Mouse (Mus musculus) v-Abl transformed pro-B cells (cell line): ENCODE measurements around the gene Slc28a1.

Experiments
- in situ Hi-C, 2 experiments: fragments of 400-800 bp; cut with MboI; formaldehyde crosslinking; loops; one replicate each; pipeline ENCODE4 v1.15.1; 2025; ENCODE audit not compliant: unreplicated experiment in 2 of 2

The Slc28a1 gene

DNA sequence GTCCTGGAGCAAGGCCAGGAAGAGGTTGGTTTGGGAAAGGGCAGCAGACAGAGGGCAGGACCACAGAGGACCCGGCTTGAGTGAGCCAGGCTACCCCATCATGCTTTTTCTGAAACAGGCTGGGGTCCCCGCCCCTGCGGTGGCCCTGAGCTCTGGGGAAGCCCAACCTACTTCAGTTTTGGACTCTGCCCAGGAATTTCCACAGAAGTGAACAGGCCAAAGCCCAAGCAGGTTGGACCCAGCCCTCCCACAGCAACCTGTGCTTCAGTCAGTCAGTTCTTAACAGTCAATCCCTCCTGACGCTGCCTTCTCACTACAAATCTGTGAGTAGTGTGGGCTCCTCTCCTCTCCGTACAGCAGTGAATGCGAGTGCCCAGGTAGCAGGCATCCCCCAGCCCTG lies at the start of gene Slc28a1:
Gene Slc28a1 (plus strand): TSS at position 245 of the 400 bp plus-strand sequence.
- in situ Hi-C loops = loop anchor here in 1 of 2 experiments (25.0 kb wide), 1 partner anchor 1277 kb away; no protein-coding TSS in a partner anchor

DNA sequence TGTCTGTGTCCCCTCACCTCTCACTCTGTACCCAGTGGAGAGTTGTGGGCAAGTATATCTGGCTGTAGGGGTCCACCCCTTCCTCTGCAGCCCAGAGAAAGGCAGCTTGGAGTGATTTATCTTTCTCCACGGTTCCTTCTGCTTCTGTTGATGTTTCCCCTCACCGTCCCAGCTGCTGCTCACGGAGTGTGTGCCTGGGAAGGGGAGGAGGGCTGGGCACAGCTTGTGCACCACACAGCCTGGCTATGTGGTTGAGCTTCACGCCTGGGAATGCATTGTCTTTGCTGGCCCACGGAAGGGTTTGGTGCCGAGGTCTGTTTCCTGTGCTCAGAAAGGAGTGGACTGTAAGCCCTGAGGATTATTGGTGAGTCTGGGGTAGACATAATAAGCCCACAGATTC lies 47.9 kb upstream of the Slc28a1 start:
- in situ Hi-C loops = loop anchor here (5.0 to 25.0 kb wide), 3 partner anchors 86 to 654 kb away; partner anchors contain the start of gene Furin (in 1 of the 2)

DNA sequence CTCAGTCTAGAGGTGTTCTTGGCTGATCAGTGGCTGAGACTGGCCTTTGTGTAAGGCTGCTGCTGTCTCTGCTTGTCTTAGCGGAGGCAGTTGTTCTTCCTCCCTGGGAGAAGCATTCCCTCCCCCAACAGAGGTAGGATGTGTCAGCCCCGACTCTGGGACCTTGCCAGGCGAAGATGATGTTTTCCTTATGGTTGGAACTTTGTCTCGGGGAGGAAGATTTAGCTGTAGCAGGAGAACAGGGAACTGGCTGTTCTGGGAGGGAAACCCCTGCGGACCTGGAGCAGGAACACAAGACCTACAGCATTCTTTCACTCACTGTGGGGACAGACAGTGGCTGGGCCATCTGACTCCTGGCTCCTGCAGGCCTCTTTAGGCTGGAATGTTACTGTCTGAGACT lies 42.1 kb upstream of the Slc28a1 start:
- in situ Hi-C loops = loop anchor here (10.0 to 25.0 kb wide), 2 partner anchors 62 to 660 kb away; partner anchors contain the start of gene Furin (in 1 of the 2)

DNA sequence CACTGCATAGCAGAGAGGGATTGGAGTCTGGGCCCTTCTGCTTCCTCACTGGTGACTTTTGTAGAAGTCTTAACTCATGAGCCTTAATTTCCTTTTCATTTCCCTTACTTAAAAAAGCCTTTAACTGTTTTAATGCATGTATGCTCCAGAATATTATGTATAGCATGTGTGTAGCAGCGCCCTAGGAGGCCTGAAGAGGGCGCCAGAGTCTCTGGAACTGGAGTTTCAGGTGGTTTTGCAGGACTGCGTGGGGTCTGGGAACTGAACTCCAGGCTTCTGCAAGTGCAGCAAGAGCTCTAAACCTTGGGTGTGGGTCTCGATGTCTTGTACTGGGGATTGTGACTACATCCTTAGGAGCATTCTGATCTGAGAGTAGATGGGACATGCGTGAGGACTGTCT lies 41.3 kb upstream of the Slc28a1 start:
- in situ Hi-C loops = loop anchor here (10.0 to 25.0 kb wide), 2 partner anchors 62 to 661 kb away; partner anchors contain the start of gene Furin (in 1 of the 2)

DNA sequence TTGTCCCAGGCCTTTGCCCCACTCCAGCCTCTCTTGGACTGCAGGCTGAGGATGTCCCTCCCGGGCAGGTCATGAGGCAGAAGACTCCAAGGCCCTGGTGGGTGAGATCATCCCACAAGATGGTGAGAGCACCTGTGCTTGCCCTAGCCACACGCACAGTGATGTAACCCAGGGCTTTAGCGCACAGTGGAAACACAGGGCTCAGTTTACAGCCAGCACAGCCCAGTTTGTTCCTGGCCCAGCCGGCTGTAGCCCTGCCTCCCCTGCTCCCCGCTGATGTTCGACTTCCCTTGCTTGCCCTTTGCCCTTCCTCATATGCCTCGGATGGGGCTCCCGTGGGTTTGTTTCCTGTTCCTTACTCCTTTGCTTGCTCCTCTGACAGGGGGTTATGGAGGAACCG lies 40.1 kb upstream of the Slc28a1 start:
- in situ Hi-C loops = loop anchor here (10.0 to 25.0 kb wide), 2 partner anchors 60 to 662 kb away; partner anchors contain the start of gene Furin (in 1 of the 2)

DNA sequence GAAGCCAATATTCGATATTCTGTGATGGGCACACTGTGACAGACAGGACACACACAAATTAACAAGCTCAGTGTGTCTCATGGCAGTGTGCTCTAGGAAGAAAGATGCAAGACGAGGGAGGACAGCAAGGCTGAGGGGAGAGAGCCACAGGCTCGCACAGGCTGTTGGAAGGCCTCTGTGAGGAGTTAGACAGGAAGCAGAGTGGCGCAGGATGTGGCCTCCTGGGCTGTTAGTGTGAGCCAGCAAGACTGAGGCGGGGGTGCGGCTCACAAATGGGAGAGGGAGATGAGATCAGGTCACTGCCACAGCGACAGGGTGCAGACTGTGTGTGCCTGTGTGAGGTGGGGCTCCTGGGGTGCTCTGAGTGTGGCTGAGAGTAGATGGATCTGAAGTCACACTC lies 39.3 kb upstream of the Slc28a1 start:
- in situ Hi-C loops = loop anchor here in 1 of 2 experiments (10.0 to 25.0 kb wide), 2 partner anchors 60 to 1113 kb away; no protein-coding TSS in a partner anchor

DNA sequence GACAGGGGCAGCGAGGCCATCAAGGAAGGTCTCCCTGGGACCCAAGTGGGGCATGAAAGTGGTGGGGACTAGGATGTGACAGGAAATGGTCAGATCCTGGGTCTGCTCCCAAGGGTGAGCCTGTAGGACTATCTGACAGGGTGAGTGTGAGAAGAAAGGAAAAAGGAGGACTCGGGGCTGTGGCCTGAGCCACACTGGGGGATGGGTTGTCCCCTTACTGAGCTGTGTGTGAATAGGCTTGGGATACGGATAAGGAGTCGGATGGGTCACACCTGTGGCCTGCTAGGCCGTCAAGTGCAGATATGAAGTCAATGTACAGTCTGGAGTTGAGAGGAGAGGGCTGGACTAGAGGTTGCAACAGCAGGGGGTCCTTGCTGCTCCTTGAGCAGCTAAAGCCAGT lies 38.9 kb upstream of the Slc28a1 start:
- in situ Hi-C loops = loop anchor here in 1 of 2 experiments (10.0 to 25.0 kb wide), 2 partner anchors 59 to 1113 kb away; no protein-coding TSS in a partner anchor

DNA sequence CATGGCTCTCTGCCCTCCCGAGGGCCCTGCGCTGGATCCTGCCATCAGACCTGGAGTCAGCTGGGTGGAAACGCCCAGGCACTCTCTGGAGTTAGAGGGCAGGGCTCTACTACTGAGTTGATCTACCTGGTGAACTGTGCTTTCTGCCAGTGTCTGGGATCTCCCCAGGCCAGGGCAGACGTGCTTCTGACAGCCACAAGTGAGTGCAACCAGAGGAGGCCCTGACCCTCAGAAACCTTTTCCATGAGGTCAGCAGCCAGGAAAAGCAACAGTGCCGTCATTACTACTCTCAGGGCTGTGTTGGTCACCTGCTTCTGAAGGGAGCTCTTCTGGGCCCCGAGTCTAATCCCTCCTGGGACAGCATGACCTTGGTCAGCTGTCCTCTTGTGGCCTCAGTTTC lies 37.6 kb upstream of the Slc28a1 start:
- in situ Hi-C loops = loop anchor here in 1 of 2 experiments (10.0 to 25.0 kb wide), 2 partner anchors 58 to 1115 kb away; no protein-coding TSS in a partner anchor

DNA sequence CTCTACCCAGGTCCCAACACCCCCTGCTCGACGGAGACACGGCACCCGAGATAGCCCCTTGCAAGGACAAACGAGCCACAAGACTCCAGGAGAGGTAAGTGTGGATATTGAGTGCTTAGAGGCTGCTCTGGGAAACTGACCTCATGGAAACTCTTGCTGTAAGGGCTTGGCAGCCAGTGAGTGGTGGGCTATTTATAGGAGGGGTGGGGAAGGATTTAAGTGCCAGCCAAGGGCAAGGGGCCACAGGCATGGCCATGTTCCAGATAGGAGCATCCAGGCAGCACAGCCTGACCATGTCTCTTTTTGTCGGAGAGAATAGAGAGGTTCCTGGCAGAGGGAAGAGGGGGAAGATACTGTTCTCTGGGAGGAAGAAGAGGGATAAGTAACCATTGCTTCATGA lies 35.9 kb upstream of the Slc28a1 start:
- in situ Hi-C loops = loop anchor here in 1 of 2 experiments (10.0 to 25.0 kb wide), 2 partner anchors 56 to 1116 kb away; no protein-coding TSS in a partner anchor

DNA sequence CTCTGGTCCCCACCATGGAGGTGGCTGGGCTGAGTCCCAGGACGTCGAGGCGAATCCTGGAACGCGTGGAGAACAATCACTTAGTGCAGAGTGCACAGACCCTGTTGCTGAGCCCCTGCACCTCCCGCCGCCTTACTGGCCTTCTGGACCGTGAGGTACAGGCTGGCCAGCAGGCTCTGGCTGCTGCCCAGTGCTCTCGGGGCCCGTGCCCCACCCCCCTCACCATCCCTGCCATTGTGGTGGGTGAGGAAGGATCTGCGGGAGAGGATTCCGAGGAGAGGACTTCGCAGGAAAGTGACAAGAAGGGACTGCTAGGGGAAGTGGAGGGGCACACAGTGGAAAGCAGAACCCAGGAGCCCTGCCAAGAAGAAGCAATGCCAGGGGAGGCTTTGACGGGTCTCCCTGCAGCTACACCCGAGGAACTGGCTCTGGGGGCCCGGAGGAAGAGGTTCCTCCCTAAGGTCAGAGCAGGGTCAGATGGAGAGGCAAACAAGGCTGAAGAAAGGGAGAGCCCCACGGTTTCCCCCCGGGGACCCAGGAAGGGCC lies 21.1 kb upstream of the Slc28a1 start:
- in situ Hi-C loops = loop anchor here in 1 of 2 experiments (25.0 kb wide), 1 partner anchor 1131 kb away; no protein-coding TSS in a partner anchor

DNA sequence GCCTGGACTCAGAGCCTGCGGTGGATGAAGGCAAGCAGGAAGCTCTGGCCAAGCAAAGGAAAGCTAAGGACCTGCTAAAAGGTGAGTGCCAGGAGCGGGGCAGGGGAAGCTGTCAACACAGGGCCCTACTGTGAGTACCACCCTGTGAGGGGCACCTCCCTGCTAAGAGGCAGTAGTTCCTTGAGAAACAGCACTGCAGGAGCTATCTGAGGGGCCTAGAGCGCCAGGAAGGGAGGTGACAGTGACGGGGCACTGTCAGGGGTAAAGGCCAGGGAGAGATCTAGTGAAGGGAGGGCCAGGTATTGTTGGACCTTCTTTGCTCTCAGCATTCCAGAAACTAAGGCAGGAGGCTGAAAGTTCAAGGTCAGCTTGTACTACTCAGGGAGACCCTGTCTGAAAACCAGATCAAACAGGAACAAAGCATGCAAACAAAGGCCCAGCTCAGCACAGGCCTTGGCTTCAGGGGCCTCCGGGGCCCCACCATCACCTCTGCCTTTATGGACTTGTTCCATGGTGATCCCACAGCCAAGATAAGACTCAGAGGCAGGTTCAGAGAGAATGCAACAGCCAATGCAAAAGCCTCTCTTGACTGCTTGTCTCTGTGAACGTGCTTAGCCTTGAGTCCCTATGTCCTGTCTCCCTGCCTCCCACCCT lies 20.4 kb upstream of the Slc28a1 start:
- in situ Hi-C loops = loop anchor here in 1 of 2 experiments (25.0 kb wide), 1 partner anchor 1132 kb away; no protein-coding TSS in a partner anchor

DNA sequence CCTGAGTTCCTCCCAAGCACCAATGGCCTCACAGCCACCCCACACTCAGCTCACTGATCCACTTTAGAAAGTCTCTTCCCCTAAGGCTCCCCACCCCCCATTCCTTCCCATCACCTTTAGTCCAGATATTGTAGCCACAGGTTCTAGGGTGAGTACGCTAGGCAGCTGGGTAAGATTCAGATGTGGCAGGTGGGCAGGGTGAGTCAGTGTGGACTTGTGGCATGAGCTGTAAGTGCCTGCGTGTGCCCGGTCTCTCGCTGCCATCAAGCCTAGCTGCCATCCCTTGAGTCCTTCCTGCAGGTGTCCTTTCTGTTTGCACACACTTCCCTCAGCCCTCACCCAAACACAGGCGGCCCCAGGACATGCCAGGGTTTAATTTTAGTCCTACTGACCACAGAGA lies 14.3 kb upstream of the Slc28a1 start:
- in situ Hi-C loops = loop anchor here in 1 of 2 experiments (25.0 kb wide), 1 partner anchor 1263 kb away; no protein-coding TSS in a partner anchor

DNA sequence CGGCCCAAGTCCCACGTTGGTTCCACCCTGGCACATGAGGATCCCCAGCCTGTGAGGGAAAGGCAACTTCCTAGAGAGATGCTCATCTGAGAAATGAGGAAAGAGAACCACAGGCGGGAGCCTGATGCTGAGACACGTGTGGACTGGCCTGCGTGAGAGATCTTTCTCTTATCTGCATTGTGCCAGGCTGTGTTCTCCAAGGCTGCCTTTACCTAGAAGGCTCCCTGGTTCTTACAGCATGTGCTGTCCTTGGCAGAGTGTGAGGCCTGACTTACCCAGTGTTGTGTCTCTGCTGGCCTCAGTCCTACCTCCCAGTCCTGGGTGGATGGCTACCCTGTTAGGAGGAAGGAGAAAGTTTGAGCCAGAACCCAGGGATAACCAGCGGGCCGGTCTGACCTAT lies 11.7 kb upstream of the Slc28a1 start:
- in situ Hi-C loops = loop anchor here in 1 of 2 experiments (25.0 kb wide), 1 partner anchor 1266 kb away; no protein-coding TSS in a partner anchor

DNA sequence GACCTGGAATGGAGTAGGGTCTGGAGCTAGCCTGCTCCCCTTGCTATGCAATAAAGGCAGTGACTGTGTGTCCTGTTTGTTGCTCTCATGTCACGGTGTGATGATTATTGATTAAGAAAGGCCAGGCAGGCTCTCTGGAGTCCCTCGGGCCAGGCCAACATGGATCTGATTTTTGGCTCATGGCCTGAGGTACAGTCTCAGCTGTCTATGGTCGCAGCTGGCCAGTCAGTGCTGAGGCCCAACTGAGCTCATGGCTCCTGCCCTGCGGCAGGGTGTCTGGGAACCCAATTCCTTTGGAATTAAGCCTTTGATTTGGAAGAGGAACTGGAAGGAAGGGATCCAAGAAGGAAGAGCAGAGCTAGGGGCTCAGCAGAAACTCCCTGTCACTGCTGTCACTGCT lies 9.1 kb upstream of the Slc28a1 start:
- in situ Hi-C loops = loop anchor here in 1 of 2 experiments (25.0 kb wide), 1 partner anchor 1268 kb away; no protein-coding TSS in a partner anchor

DNA sequence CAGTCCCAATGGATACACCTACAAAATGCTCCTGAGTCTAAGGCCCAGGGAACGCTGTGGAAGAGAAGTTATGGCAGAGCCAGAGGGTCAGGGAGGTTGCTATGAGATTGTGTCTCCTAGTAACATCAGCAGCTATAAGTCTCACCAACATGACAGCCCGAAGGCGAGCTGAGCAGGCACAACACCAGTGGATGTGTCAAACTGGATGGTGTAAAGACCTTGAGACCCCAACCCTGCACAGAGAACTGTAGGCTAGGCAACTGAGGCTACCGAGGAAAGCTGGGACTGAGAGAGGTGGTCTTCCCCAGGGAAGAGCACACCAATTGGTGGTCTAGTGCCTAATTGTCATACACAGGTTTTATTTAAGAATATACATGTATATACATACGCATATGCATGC lies 6.4 kb upstream of the Slc28a1 start:
- in situ Hi-C loops = loop anchor here in 1 of 2 experiments (25.0 kb wide), 1 partner anchor 1271 kb away; no protein-coding TSS in a partner anchor

DNA sequence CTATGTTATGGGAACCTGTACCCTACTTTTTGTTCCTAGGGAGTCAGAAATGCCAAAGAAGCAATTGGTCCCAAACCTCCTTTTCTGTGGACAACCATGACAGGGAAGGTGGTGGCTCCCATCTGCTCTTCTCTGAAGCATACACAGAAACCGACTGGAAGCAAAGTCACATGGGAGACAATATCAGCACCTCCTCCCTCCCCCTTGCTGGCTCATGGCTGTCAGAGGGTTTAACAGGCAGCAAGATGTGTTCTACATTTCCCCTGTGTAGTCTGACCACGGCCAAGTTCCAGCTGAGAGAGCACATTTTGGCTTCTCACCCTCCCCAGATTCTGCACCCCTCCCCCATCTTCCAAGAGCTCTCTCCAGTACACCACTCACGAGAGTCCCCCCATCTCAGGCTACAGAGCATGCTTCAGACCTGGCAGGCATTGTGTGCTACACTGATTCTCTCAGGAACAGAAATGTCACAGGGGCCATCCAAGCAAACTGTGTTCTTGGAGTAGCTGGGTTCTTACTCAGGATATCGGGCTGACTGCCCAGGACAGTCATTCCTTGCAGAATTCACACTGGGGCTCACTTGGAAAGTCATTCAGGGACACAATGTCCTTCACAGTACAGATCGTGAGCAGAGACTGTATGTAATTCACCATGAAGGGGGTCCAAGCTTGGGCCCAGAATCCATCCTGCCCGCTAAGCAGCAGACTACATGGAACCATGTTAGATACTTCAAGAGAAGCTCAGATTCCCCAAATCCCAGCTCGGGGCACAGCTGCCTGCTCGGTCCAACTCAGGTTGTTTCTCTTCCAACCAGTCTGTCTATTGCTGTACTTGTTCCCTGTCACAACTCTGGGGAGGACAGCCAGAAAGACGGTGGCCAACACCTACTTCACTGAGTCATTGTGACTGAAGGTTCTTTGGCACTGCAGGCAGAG lies 4.6 kb upstream of the Slc28a1 start:
- in situ Hi-C loops = loop anchor here in 1 of 2 experiments (25.0 kb wide), 1 partner anchor 1273 kb away; no protein-coding TSS in a partner anchor

DNA sequence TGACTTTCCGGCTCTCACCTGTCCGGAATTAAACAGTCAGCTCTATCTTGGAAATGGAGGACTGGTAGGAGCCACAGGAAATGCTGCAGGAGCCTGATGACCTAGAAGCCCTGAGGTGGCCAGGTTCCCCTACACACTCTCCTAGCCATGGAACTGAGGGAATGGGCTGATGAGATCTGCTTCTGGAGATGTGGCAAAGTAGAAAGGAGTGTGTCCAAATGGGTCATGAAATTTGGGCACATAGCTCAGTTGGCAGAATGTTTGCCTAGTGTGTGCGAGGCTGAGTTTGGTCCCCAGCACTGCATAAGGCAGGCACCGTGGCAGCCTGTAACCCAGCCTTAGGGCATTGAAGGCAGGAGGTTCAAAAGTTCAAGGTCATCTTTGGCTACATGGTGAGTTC lies 3.8 kb upstream of the Slc28a1 start:
- in situ Hi-C loops = loop anchor here in 1 of 2 experiments (25.0 kb wide), 1 partner anchor 1273 kb away; no protein-coding TSS in a partner anchor

DNA sequence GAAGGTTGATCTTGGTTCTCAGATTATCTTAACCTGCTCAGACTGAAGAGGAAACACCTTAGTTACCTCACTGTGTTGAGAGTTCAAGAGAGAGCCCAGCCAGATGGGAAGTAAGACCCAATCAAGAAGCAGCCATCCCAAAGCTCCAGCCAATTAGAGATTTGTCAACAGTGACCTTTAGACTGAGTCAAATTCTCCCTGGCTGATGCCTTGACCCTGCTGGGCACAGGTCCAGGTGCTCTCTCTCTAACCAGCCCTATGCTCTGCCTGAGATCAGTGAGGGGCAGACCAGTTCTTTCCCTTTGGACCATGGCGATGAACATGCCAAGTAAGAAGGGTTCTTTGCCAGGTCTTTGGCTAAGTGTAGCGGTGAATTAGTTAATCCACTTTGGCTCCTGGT lies 2.9 kb upstream of the Slc28a1 start:
- in situ Hi-C loops = loop anchor here in 1 of 2 experiments (25.0 kb wide), 1 partner anchor 1274 kb away; no protein-coding TSS in a partner anchor

DNA sequence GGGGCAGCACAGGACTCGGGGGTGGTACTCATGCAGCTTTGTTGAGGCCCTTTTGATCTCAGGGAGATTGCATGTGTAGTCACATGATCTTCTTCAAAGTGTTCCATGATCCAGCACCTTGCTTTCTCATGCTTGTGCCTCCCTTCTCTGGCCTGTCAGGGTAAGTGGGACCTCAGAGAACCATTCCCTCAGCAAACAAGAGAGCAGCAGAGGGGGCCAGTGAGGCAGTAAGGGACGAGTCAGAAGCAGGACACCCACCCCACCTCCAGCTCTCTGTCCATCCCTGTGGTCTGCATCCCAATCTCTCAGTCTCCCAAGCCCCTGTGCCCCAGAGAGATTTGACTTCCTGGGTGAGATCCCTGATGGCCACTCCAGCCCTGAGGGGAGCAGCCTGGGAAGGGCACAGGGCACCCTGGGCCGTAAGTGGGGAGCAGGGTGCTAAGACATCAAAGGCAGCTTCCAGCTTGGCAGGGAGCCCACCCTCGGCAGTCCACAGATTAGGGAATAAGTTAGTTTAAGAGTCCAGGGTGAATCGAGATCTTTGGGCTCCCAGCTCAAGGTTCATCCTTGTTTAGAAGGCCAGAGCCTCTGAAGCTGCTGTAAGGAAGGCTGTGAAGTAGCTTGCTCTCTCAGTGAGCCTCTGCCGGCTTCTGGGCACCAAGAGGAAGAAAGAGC lies 1.8 kb upstream of the Slc28a1 start:
- in situ Hi-C loops = loop anchor here in 1 of 2 experiments (25.0 kb wide), 1 partner anchor 1276 kb away; no protein-coding TSS in a partner anchor
